Mouse (Mus musculus) heart, adult 2 months (tissue): ENCODE data around the gene Nat8f4. TPM values are rescaled to one million over a fixed set of nuclear protein-coding genes. Genes with fewer than 3 reads are reported as not detected.
A peak's percentile ranks its signal among the peaks of the same experiment; 100 is the strongest.
"Not testable (repeated sequence)": the region's sequence is repeated elsewhere in the genome, so short reads cannot be mapped to it uniquely, and the experiment has no call there.

Experiments
- DNase-seq, 2 experiments: peaks; one replicate each; pipeline ENCODE4 v3.0.0; 2021
- H3K27ac ChIP-seq: fragments of 200-600 bp; 2 replicates; pipeline ENCODE4 v1.8.1; 2022
- H3K27me3 ChIP-seq: fragments of 200-500 bp; 2 replicates; pipeline ENCODE4 v1.6.1; 2012; ENCODE audit warnings: mild to moderate bottlenecking, low read length, inconsistent platforms, mixed read lengths; ENCODE audit not compliant: control insufficient read depth, insufficient read depth
- H3K36me3 ChIP-seq: fragments of 200-500 bp; 2 replicates; pipeline ENCODE4 v1.6.1; 2012; ENCODE audit warnings: low read length, inconsistent platforms; ENCODE audit not compliant: control insufficient read depth, insufficient read depth
- H3K4me1 ChIP-seq: fragments of 200-500 bp; 2 replicates; pipeline ENCODE4 v1.6.1; 2011; ENCODE audit warnings: low read length; ENCODE audit not compliant: control insufficient read depth, insufficient read depth
- H3K4me3 ChIP-seq: fragments of 200-600 bp; 2 replicates; pipeline ENCODE4 v1.8.1; 2022
- H3K79me2 ChIP-seq: fragments of 200-500 bp; replicated peaks from 2 replicates; pipeline ENCODE4 v1.6.1; 2012; ENCODE audit warnings: mild to moderate bottlenecking, inconsistent platforms, low read length, moderate library complexity, mixed read lengths; ENCODE audit not compliant: control insufficient read depth, insufficient read depth
- H3K9ac ChIP-seq: fragments of 200-500 bp; 2 replicates; pipeline ENCODE4 v1.6.1; 2012; ENCODE audit warnings: low read depth, mild to moderate bottlenecking, control low read depth, inconsistent platforms, low read length, mixed read lengths
- CTCF ChIP-seq: fragments of 200-600 bp; IDR thresholded peaks from 2 replicates; pipeline ENCODE4 v1.8.1; 2022; ENCODE audit warnings: antibody characterized with exemption, mild to moderate bottlenecking, moderate library complexity
- EP300 ChIP-seq: fragments of 200-500 bp; IDR thresholded peaks from 2 replicates; pipeline ENCODE4 v1.6.1; 2011; ENCODE audit warnings: low read depth, low read length, control low read depth; ENCODE audit not compliant: insufficient read depth
- POLR2A ChIP-seq: fragments of 200-500 bp; IDR thresholded peaks from 2 replicates; pipeline ENCODE4 v1.6.1; 2011; ENCODE audit warnings: mild to moderate bottlenecking, low read depth, low read length, control low read depth; ENCODE audit not compliant: insufficient read depth
- WGBS: fragments of 180-500 bp; shearing (Covaris S2); methylation state at CpG from one replicate; pipeline ENCODE4 v1.1.7; 2018; 5-methylcytosine and 5-hydroxymethylcytosine counted together
- intact Hi-C: fragments of 180-260 bp; cut with DNase I; formaldehyde crosslinking; loops from one replicate; pipeline ENCODE4 v1.15.1; 2025
- polyA plus RNA-seq: library from polyadenylated mRNA; depleted of rRNA; stranded (reverse); fragments of >200 nt; gene quantifications from 2 replicates; pipeline ENCODE4 v1.2.3, GENCODE M21; 2012
- total RNA-seq, 2 experiments: library from RNA; stranded (reverse); gene quantifications; 2 replicates each; pipeline ENCODE4 v1.2.3; 2021

Nat8f4 gene
- total and polyA plus RNA-seq, 3 experiments, result 0.66 to 0.76 (median 0.73) TPM

- no peak for DNase-seq
These were observed 15.7 kb downstream of the Nat8f4 start for GRCm38 (mm10) chr6:85888961-85889360.

GRCm38 (mm10) chr6:85884311-85884710 lies 20.4 kb downstream of the Nat8f4 start:
- Histone ChIP-seq H3K4me1 (no peaks in the 10 kb centered on the region), H3K79me2 (no peaks in the 10 kb centered on the region), H3K4me3 (no peak overlapping the region), H3K36me3 (no peaks in the 10 kb centered on the region), H3K9ac (no peak overlapping the region), H3K27me3 (no peaks in the 10 kb centered on the region), H3K27ac (no peak overlapping the region)
- 85% methylated on average over 1 of the region's 1 CpGs for WGBS
- TF ChIP-seq POLR2A, result no peak
- TF ChIP-seq EP300, result no peak
- no peak for TF ChIP-seq CTCF
- intact Hi-C loops, result no loop called here
- no peak for DNase-seq

More at GRCm38 (mm10) chr6:85888961-85889360, 15.7 kb downstream of the Nat8f4 start:
- H3K36me3 ChIP-seq, result no peaks in the 10 kb centered on the region
- TF ChIP-seq CTCF (no peak), POLR2A (no peak), EP300 (no peak)
- no peak overlapping the region for H3K27ac ChIP-seq
- H3K27me3 ChIP-seq, result no peaks in the 10 kb centered on the region
- no peak overlapping the region for H3K9ac ChIP-seq
- intact Hi-C loops, result no loop called here
- no peaks in the 10 kb centered on the region for H3K79me2 ChIP-seq
- H3K4me1 ChIP-seq, result no peaks in the 10 kb centered on the region
- 87% methylated on average over 2 of the region's 2 CpGs for WGBS
- H3K4me3 ChIP-seq, result no peak overlapping the region

GRCm38 (mm10) chr6:85883246-85883645 lies 21.4 kb downstream of the Nat8f4 start:
- DNase-seq, H3K36me3 ChIP-seq, intact Hi-C loops, H3K27me3 ChIP-seq, H3K79me2 ChIP-seq, H3K4me3 ChIP-seq, H3K4me1 ChIP-seq, H3K9ac ChIP-seq, H3K27ac ChIP-seq: not testable (repeated sequence)
- 91% methylated on average over 9 of the region's 9 CpGs for WGBS

GRCm38 (mm10) chr6:85869006-85869405 lies 35.7 kb downstream of the Nat8f4 start, which contains the start of gene Nat8f2:
Gene Nat8f2 (minus strand): TSS chr6:85869158.
- H3K27me3 ChIP-seq, intact Hi-C loops, H3K36me3 ChIP-seq, H3K4me3 ChIP-seq, H3K9ac ChIP-seq, DNase-seq, H3K79me2 ChIP-seq, H3K4me1 ChIP-seq, H3K27ac ChIP-seq: not testable (repeated sequence)
- WGBS, result 84% methylated on average over 5 of the region's 5 CpGs

- intact Hi-C loops, result no loop called here
- H3K4me3 ChIP-seq, result no peak overlapping the region
- WGBS, result 53% methylated on average over 8 of the region's 8 CpGs
These were observed 36.7 kb downstream of the Nat8f4 start for GRCm38 (mm10) chr6:85867726-85868690.

GRCm38 (mm10) chr6:85866995-85867394 lies 37.7 kb downstream of the Nat8f4 start:
- WGBS, result 53% methylated on average over 1 of the region's 1 CpGs
- H3K4me1 ChIP-seq, H3K79me2 ChIP-seq, H3K9ac ChIP-seq, H3K4me3 ChIP-seq, H3K27me3 ChIP-seq, DNase-seq, H3K27ac ChIP-seq, intact Hi-C loops, H3K36me3 ChIP-seq: not testable (repeated sequence)

More at GRCm38 (mm10) chr6:85867726-85868690, 36.7 kb downstream of the Nat8f4 start:
- DNase-seq, result no peak
- H3K36me3 ChIP-seq, result no peaks in the 10 kb centered on the region
- no peak overlapping the region for H3K27ac ChIP-seq
- no peak overlapping the region for H3K9ac ChIP-seq
- no peaks in the 10 kb centered on the region for H3K79me2 ChIP-seq
- TF ChIP-seq EP300 (no peak), POLR2A (no peak), CTCF (no peak)
- no peaks in the 10 kb centered on the region for H3K4me1 ChIP-seq
- H3K27me3 ChIP-seq, result no peaks in the 10 kb centered on the region

- H3K27me3 ChIP-seq, H3K79me2 ChIP-seq, intact Hi-C loops, H3K4me1 ChIP-seq, H3K4me3 ChIP-seq, H3K9ac ChIP-seq, H3K27ac ChIP-seq, H3K36me3 ChIP-seq, DNase-seq: not testable (repeated sequence)
- 62% methylated on average over 3 of the region's 3 CpGs for WGBS
These were observed 38.5 kb downstream of the Nat8f4 start for GRCm38 (mm10) chr6:85866166-85866565.

- WGBS, result 67% methylated on average over 6 of the region's 7 CpGs
- H3K9ac ChIP-seq, H3K4me3 ChIP-seq, H3K4me1 ChIP-seq, H3K27me3 ChIP-seq, H3K79me2 ChIP-seq, intact Hi-C loops, H3K36me3 ChIP-seq, H3K27ac ChIP-seq: not testable (repeated sequence)
- DNase-seq, result peak in 1 of 2 experiments; percentile 23
These were observed 39.6 kb downstream of the Nat8f4 start for GRCm38 (mm10) chr6:85864900-85865639.
